Mouse (Mus musculus): Measurements from ENCODE around the gene Psmb11. TPM values are rescaled to one million over a fixed set of nuclear protein-coding genes. Genes with fewer than 3 reads are reported as not detected.

Gene Psmb11
- polyA plus RNA-seq, 1 experiment = not detected

GRCm38 (mm10) chr14:54576241-54577088 is 44.8 kb upstream of the Psmb11 start:
- Histone ChIP-seq H3K27ac (ENCODE audit: insufficient read depth, low read length) (no peak overlapping the region), H3K36me3 (ENCODE audit: control insufficient read depth, insufficient read depth, low read length) (no peaks in the 10 kb centered on the region), H3K4me3 (ENCODE audit: extremely low read depth, insufficient read depth, insufficient read length) (peak overlapping the region; percentile 55), H3K27me3 (ENCODE audit: control insufficient read depth, insufficient read depth, low read length) (peaks cover 25% of the 10 kb centered on the region), H3K4me1 (ENCODE audit: control insufficient read depth, insufficient read depth, insufficient read length) (peaks cover 24% of the 10 kb centered on the region)
- TF ChIP-seq CTCF (IDR thresholded peaks at IDR 0.05; ENCODE audit: extremely low read depth, insufficient read depth, insufficient read length, insufficient replicate concordance) = no peak
- DNase-seq (ENCODE audit: low read depth in 1 of 2, low spot score in 2 of 2) = no peak
- 5% methylated on average over 84 of the region's 84 CpGs for WGBS

- Histone ChIP-seq H3K27me3 (ENCODE audit: control insufficient read depth, insufficient read depth, low read length) (peaks cover 25% of the 10 kb centered on the region), H3K27ac (ENCODE audit: insufficient read depth, low read length) (peak within 1 kb of the TSS; percentile 13; the same call in 1 of the 2 replicates), H3K36me3 (ENCODE audit: control insufficient read depth, insufficient read depth, low read length) (no peaks in the 10 kb centered on the region), H3K4me3 (ENCODE audit: extremely low read depth, insufficient read depth, insufficient read length) (peak within 1 kb of the TSS; percentile 55), H3K4me1 (ENCODE audit: control insufficient read depth, insufficient read depth, insufficient read length) (peaks cover 24% of the 10 kb centered on the region)
- DNase-seq (ENCODE audit: low read depth in 1 of 2, low spot score in 2 of 2) = peak in 1 of 2 experiments; percentile 27
- TF ChIP-seq CTCF (IDR thresholded peaks at IDR 0.05; ENCODE audit: extremely low read depth, insufficient read depth, insufficient read length, insufficient replicate concordance) = no peak
- TF ChIP-seq POLR2A (IDR thresholded peaks at IDR 0.05; ENCODE audit: low read depth, low read length) = no peak
- WGBS = 2% methylated on average over 66 of the region's 66 CpGs
Measured at GRCm38 (mm10) chr14:54577089-54577982, 43.9 kb upstream of the Psmb11 start, which contains the start of gene Ajuba. Gene Ajuba, minus strand, starts transcription at chr14:54577558.

- Histone ChIP-seq H3K4me1 (ENCODE audit: control insufficient read depth, insufficient read depth, insufficient read length) (peaks cover 24% of the 10 kb centered on the region), H3K4me3 (ENCODE audit: extremely low read depth, insufficient read depth, insufficient read length) (peak overlapping the region; percentile 55), H3K27me3 (ENCODE audit: control insufficient read depth, insufficient read depth, low read length) (peaks cover 25% of the 10 kb centered on the region), H3K36me3 (ENCODE audit: control insufficient read depth, insufficient read depth, low read length) (no peaks in the 10 kb centered on the region), H3K27ac (ENCODE audit: insufficient read depth, low read length) (0 out of 2 replicates have a peak overlapping the region, but pooled peaks have one; percentile 13)
- peak; percentile 29 to 47 for DNase-seq (ENCODE audit: low read depth in 1 of 2, low spot score in 2 of 2)
- 2% methylated on average over 10 of the region's 10 CpGs for WGBS
- TF ChIP-seq POLR2A (IDR thresholded peaks at IDR 0.05; ENCODE audit: low read depth, low read length) (no peak), CTCF (IDR thresholded peaks at IDR 0.05; ENCODE audit: extremely low read depth, insufficient read depth, insufficient read length, insufficient replicate concordance) (peak; percentile 33; the same call in 1 of the 2 replicates)
Measured at GRCm38 (mm10) chr14:54578063-54578462, 43.2 kb upstream of the Psmb11 start.

- DNase-seq (ENCODE audit: low read depth in 1 of 2, low spot score in 2 of 2) = no peak
- H3K4me1 ChIP-seq (ENCODE audit: control insufficient read depth, insufficient read depth, insufficient read length) = peaks cover 24% of the 10 kb centered on the region
- no peaks in the 10 kb centered on the region for H3K36me3 ChIP-seq (ENCODE audit: control insufficient read depth, insufficient read depth, low read length)
- no peak overlapping the region for H3K4me3 ChIP-seq (ENCODE audit: extremely low read depth, insufficient read depth, insufficient read length)
- H3K27me3 ChIP-seq (ENCODE audit: control insufficient read depth, insufficient read depth, low read length) = peaks cover 25% of the 10 kb centered on the region
- 43% methylated on average over 7 of the region's 7 CpGs for WGBS
- TF ChIP-seq POLR2A (IDR thresholded peaks at IDR 0.05; ENCODE audit: low read depth, low read length) (no peak), CTCF (IDR thresholded peaks at IDR 0.05; ENCODE audit: extremely low read depth, insufficient read depth, insufficient read length, insufficient replicate concordance) (no peak)
- H3K27ac ChIP-seq (ENCODE audit: insufficient read depth, low read length) = no peak overlapping the region
Measured at GRCm38 (mm10) chr14:54579638-54580037, 41.6 kb upstream of the Psmb11 start.

- H3K27me3 ChIP-seq (ENCODE audit: control insufficient read depth, insufficient read depth, low read length) = peaks cover 4% of the 10 kb centered on the region
- H3K36me3 ChIP-seq (ENCODE audit: control insufficient read depth, insufficient read depth, low read length) = no peaks in the 10 kb centered on the region; the same call in 1 of the 2 replicates
- 95% methylated on average over 9 of the region's 9 CpGs for WGBS
- peaks cover 8% of the 10 kb centered on the region; the same call in 1 of the 2 replicates for H3K4me1 ChIP-seq (ENCODE audit: control insufficient read depth, insufficient read depth, insufficient read length)
- H3K4me3 ChIP-seq (ENCODE audit: extremely low read depth, insufficient read depth, insufficient read length) = no peak overlapping the region
- no peak overlapping the region for H3K27ac ChIP-seq (ENCODE audit: insufficient read depth, low read length)
- DNase-seq (ENCODE audit: low read depth in 1 of 2, low spot score in 2 of 2) = no peak
- TF ChIP-seq POLR2A (IDR thresholded peaks at IDR 0.05; ENCODE audit: low read depth, low read length) (no peak), CTCF (IDR thresholded peaks at IDR 0.05; ENCODE audit: extremely low read depth, insufficient read depth, insufficient read length, insufficient replicate concordance) (no peak)
Measured at GRCm38 (mm10) chr14:54582536-54582935, 38.7 kb upstream of the Psmb11 start.

- Histone ChIP-seq H3K27ac (ENCODE audit: insufficient read depth, low read length) (no peak overlapping the region), H3K4me1 (ENCODE audit: control insufficient read depth, insufficient read depth, insufficient read length) (peaks cover 2% of the 10 kb centered on the region; the same call in 1 of the 2 replicates), H3K27me3 (ENCODE audit: control insufficient read depth, insufficient read depth, low read length) (no peaks in the 10 kb centered on the region), H3K4me3 (ENCODE audit: extremely low read depth, insufficient read depth, insufficient read length) (no peak overlapping the region), H3K36me3 (ENCODE audit: control insufficient read depth, insufficient read depth, low read length) (no peaks in the 10 kb centered on the region; the same call in 1 of the 2 replicates)
- TF ChIP-seq POLR2A (IDR thresholded peaks at IDR 0.05; ENCODE audit: low read depth, low read length) = no peak
- peak; percentile 47; the same call in 1 of the 2 replicates for TF ChIP-seq CTCF (IDR thresholded peaks at IDR 0.05; ENCODE audit: extremely low read depth, insufficient read depth, insufficient read length, insufficient replicate concordance)
- DNase-seq (ENCODE audit: low read depth in 1 of 2, low spot score in 2 of 2) = peak in 1 of 2 experiments; percentile 33
- WGBS = 71% methylated on average over 7 of the region's 7 CpGs
Measured at GRCm38 (mm10) chr14:54583681-54584338, 37.4 kb upstream of the Psmb11 start.
